Mouse (Mus musculus): ENCODE data around the gene Olfr159. TPM values are rescaled to one million over a fixed set of nuclear protein-coding genes. Genes with fewer than 3 reads are reported as not detected.
A peak's percentile ranks its signal among the peaks of the same experiment; 100 is the strongest.

Gene Olfr159
- total and polyA plus RNA-seq, 3 experiments = not detected

DNA sequence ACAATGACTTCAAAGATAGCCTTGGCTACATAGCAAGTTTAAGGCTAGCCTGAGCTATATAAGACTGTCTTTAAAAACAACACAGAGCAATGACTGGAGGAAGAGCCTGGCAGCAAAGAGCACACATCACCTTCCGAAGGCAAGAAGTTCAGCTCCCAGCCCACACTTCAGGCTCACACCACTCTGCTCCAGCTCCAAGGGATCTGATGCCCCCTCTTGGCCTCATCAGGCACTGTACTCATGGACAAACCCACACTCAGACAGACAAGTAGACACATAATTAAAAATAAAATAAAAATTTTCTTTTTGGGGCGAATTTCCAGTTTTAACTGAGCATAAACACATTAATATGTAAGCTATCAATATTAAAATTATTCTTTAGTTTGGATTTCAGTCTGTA lies 9.5 kb downstream of the Olfr159 start:
- peak; percentile 21 for DNase-seq (ENCODE audit: low read depth, low spot score)

DNA sequence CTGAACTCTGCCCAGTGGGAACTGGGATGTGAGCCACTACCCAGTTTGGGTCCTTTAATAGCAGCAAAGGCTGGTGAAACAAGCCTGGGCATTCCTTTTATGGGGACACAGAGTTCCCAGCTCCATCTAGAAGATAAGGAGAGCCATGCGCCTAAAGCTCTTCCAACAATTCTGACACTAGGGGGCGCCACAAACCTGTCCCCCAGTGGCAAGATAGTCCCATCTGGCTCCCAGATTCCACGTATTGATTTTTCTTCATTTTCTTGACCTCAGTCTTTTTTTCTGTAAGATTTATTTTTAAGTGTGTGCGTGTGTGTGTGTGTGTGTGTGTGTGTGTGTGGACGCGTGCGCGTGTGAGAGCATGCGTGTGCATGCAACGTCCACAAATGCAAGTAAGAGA lies 10.3 kb downstream of the Olfr159 start:
- no peak overlapping the region for H3K4me3 ChIP-seq (ENCODE audit: control insufficient read depth in 1 of 2, insufficient read depth in 1 of 2, low read depth in 2 of 2, low read length in 2 of 2)
- DNase-seq (ENCODE audit: low read depth, low spot score) = peak; percentile 46
- H3K9me3 ChIP-seq (replicated peaks; ENCODE audit: insufficient read depth, low read length) = no peaks in the 10 kb centered on the region
- TF ChIP-seq UBTF (IDR thresholded peaks at IDR 0.05; ENCODE audit: borderline replicate concordance, insufficient read depth, low read depth, low read length) (no peak), RCOR1 (IDR thresholded peaks at IDR 0.05; ENCODE audit: low read depth, low read length) (no peak), ZMIZ1 (IDR thresholded peaks at IDR 0.05; ENCODE audit: low read depth, low read length) (no peak), GABPA (IDR thresholded peaks at IDR 0.05; ENCODE audit: low read depth, low read length) (no peak), CTCF (IDR thresholded peaks at IDR 0.05 in 2 of 3, conservative IDR thresholded peaks at IDR 0.05 in 1 of 3; ENCODE audit: control insufficient read depth in 1 of 3, insufficient read depth in 1 of 3, low read depth in 2 of 3, low read length in 3 of 3, poor library complexity in 1 of 3, severe bottlenecking in 1 of 3) (peak; percentile 68 to 73 (median 69)), MXI1 (IDR thresholded peaks at IDR 0.05; ENCODE audit: low read depth, low read length) (no peak), MAFK (IDR thresholded peaks at IDR 0.05; ENCODE audit: borderline replicate concordance, low read depth, low read length) (no peak), HCFC1 (IDR thresholded peaks at IDR 0.05; ENCODE audit: low read depth, low read length) (no peak), CHD1 (IDR thresholded peaks at IDR 0.05; ENCODE audit: low read depth, low read length) (no peak), GATA1 (IDR thresholded peaks at IDR 0.05; ENCODE audit: low read depth, low read length) (no peak), RAD21 (IDR thresholded peaks at IDR 0.05; ENCODE audit: low read depth, low read length) (peak; percentile 48), SIN3A (IDR thresholded peaks at IDR 0.05; ENCODE audit: low read length) (no peak), POLR2AphosphoS2 (IDR thresholded peaks at IDR 0.05; ENCODE audit: low read length) (no peak), POLR2A (IDR thresholded peaks at IDR 0.05; ENCODE audit: control insufficient read depth in 1 of 2, insufficient read depth in 1 of 2, low read depth in 1 of 2, low read length in 2 of 2, poor library complexity in 1 of 2) (no peak), USF2 (IDR thresholded peaks at IDR 0.05; ENCODE audit: borderline replicate concordance in 1 of 2, insufficient read depth in 1 of 2, low read depth in 1 of 2, low read length in 2 of 2) (no peak), ZC3H11A (IDR thresholded peaks at IDR 0.05; ENCODE audit: low read depth, low read length) (no peak), NELFE (IDR thresholded peaks at IDR 0.05; ENCODE audit: low read depth, low read length) (no peak), TCF12 (IDR thresholded peaks at IDR 0.05; ENCODE audit: low read depth, low read length) (no peak), SMC3 (IDR thresholded peaks at IDR 0.05; ENCODE audit: low read depth, low read length) (peak; percentile 47), MYB (IDR thresholded peaks at IDR 0.05; ENCODE audit: low read depth, low read length) (no peak), JUND (IDR thresholded peaks at IDR 0.05; ENCODE audit: low read depth, low read length) (no peak), KAT2A (conservative IDR thresholded peaks at IDR 0.05; ENCODE audit: low read depth, low read length) (no peak)
- H3K79me2 ChIP-seq (ENCODE audit: control insufficient read depth, insufficient read depth, low read length, poor library complexity) = no peaks in the 10 kb centered on the region
- no peaks in the 10 kb centered on the region for H3K4me1 ChIP-seq (ENCODE audit: control insufficient read depth in 1 of 2, insufficient read depth in 2 of 2, low read length in 2 of 2)
- no peaks in the 10 kb centered on the region for H3K36me3 ChIP-seq (ENCODE audit: control insufficient read depth in 1 of 2, insufficient read depth in 2 of 2, low read length in 2 of 2)
- no peak overlapping the region for H3K9ac ChIP-seq (ENCODE audit: control insufficient read depth, low read depth, low read length, poor library complexity, severe bottlenecking)
- no peaks in the 10 kb centered on the region; a peak in 1 of 4 replicates for H3K27me3 ChIP-seq (ENCODE audit: control insufficient read depth in 1 of 2, insufficient read depth in 2 of 2, low read length in 2 of 2)
- no peak overlapping the region for H3K27ac ChIP-seq (ENCODE audit: control insufficient read depth, low read depth, low read length)

More for the DNA sequence above, 9.5 kb downstream of the Olfr159 start:
- no peaks in the 10 kb centered on the region for H3K79me2 ChIP-seq (ENCODE audit: control insufficient read depth, insufficient read depth, low read length, poor library complexity)
- no peaks in the 10 kb centered on the region for H3K9me3 ChIP-seq (replicated peaks; ENCODE audit: insufficient read depth, low read length)
- no peak for TF ChIP-seq UBTF (IDR thresholded peaks at IDR 0.05; ENCODE audit: borderline replicate concordance, insufficient read depth, low read depth, low read length)
- TF ChIP-seq CHD2 (IDR thresholded peaks at IDR 0.05; ENCODE audit: low read length) = no peak
- no peak for TF ChIP-seq RCOR1 (IDR thresholded peaks at IDR 0.05; ENCODE audit: low read depth, low read length)
- peak; percentile 16 to 34 (median 26); a peak in 4 of 6 replicates for TF ChIP-seq CTCF (IDR thresholded peaks at IDR 0.05 in 2 of 3, conservative IDR thresholded peaks at IDR 0.05 in 1 of 3; ENCODE audit: control insufficient read depth in 1 of 3, insufficient read depth in 1 of 3, low read depth in 2 of 3, low read length in 3 of 3, poor library complexity in 1 of 3, severe bottlenecking in 1 of 3)
- peak; percentile 6 for TF ChIP-seq RAD21 (IDR thresholded peaks at IDR 0.05; ENCODE audit: low read depth, low read length)
- TF ChIP-seq ZKSCAN1 (IDR thresholded peaks at IDR 0.05; ENCODE audit: low read depth, low read length) = no peak
- no peaks in the 10 kb centered on the region for H3K4me1 ChIP-seq (ENCODE audit: control insufficient read depth in 1 of 2, insufficient read depth in 2 of 2, low read length in 2 of 2)
- no peak overlapping the region for H3K27ac ChIP-seq (ENCODE audit: control insufficient read depth, low read depth, low read length)
- no peaks in the 10 kb centered on the region for H3K36me3 ChIP-seq (ENCODE audit: control insufficient read depth in 1 of 2, insufficient read depth in 2 of 2, low read length in 2 of 2)
- H3K9ac ChIP-seq (ENCODE audit: control insufficient read depth, low read depth, low read length, poor library complexity, severe bottlenecking) = no peak overlapping the region
- H3K4me3 ChIP-seq (ENCODE audit: control insufficient read depth in 1 of 2, insufficient read depth in 1 of 2, low read depth in 2 of 2, low read length in 2 of 2) = no peak overlapping the region
- no peaks in the 10 kb centered on the region; a peak in 1 of 4 replicates for H3K27me3 ChIP-seq (ENCODE audit: control insufficient read depth in 1 of 2, insufficient read depth in 2 of 2, low read length in 2 of 2)

Measured in MEL (cell line).